Mouse (Mus musculus): Measurements from ENCODE around the gene G430095P16Rik. TPM values are rescaled to one million over a fixed set of nuclear protein-coding genes. Genes with fewer than 3 reads are reported as not detected.

The G430095P16Rik gene
- polyA plus RNA-seq, 1 experiment from 2014 or later: 1.5 TPM

- ATAC-seq (no peak), DNase-seq (ENCODE audit: low spot score) (peak; percentile 36)
- 4% methylated on average over 44 of the region's 45 CpGs for WGBS
- Histone ChIP-seq H3K9ac (ENCODE audit: low read length) (peak overlapping the region; percentile 75), H3K4me1 (ENCODE audit: control insufficient read depth, insufficient read depth, low read length) (peaks cover 43% of the 10 kb centered on the region), H3K27me3 (replicated peaks; ENCODE audit: control insufficient read depth, insufficient read depth, low read length) (peaks cover 40% of the 10 kb centered on the region), H3K9me3 (replicated peaks; ENCODE audit: control insufficient read depth, low read length) (no peaks in the 10 kb centered on the region), H3K4me2 (ENCODE audit: low read length) (peak overlapping the region; percentile 52), H3K36me3 (ENCODE audit: control insufficient read depth, insufficient read depth, low read length) (peaks cover 25% of the 10 kb centered on the region), H3K27ac (ENCODE audit: low read depth, low read length) (peak overlapping the region; percentile 96), H3K4me3 (ENCODE audit: low read depth, low read length) (peak overlapping the region; percentile 19)
Measured at GRCm38 (mm10) chr8:84706610-84707266, 16.1 kb upstream of the G430095P16Rik start.

DNA sequence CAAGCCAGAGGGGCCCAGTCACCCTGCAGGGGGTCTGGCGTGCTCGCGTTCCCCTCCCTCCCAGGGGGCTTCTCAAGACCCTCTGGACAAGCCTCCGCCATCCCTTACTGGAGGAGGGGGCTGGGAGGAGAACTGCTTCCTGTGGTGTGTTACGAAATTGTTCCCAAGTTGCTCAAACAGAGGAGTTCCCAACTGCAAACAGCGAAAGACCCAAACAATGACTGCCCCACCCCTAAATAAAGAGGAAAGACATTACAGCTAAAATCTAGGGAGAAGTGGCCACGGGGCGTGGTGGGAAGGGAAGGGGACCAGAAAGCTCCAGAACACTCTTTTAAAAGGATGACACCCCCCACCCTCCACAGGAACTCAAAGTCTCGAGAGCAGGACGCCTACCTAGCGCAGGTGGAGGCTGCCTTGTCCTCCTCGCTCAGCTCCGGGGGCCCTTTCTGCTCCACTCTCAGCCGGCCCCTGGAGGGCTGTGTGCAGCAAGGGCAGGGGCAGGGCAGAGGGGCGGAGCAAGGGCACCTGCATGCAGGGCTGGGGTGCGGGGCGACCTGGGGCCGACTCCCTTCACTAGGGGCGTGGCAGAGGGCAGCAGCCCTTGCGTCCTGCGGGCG, 15.4 kb upstream of the G430095P16Rik start:
- ATAC-seq (no peak), DNase-seq (ENCODE audit: low spot score) (no peak)
- no peaks in the 10 kb centered on the region for H3K9me3 ChIP-seq (replicated peaks; ENCODE audit: control insufficient read depth, low read length)
- peak overlapping the region; percentile 96 for H3K27ac ChIP-seq (ENCODE audit: low read depth, low read length)
- H3K4me2 ChIP-seq (ENCODE audit: low read length): peak overlapping the region; percentile 52
- H3K9ac ChIP-seq (ENCODE audit: low read length): peak overlapping the region; percentile 75
- peak overlapping the region; percentile 19 for H3K4me3 ChIP-seq (ENCODE audit: low read depth, low read length)
- H3K4me1 ChIP-seq (ENCODE audit: control insufficient read depth, insufficient read depth, low read length): peaks cover 46% of the 10 kb centered on the region
- H3K36me3 ChIP-seq (ENCODE audit: control insufficient read depth, insufficient read depth, low read length): peaks cover 25% of the 10 kb centered on the region
- 13% methylated on average over 22 of the region's 22 CpGs for WGBS
- H3K27me3 ChIP-seq (replicated peaks; ENCODE audit: control insufficient read depth, insufficient read depth, low read length): peaks cover 34% of the 10 kb centered on the region

GRCm38 (mm10) chr8:84708071-84708541, 14.7 kb upstream of the G430095P16Rik start:
- H3K4me3 ChIP-seq (ENCODE audit: low read depth, low read length): peak overlapping the region; percentile 19
- no peak for DNase-seq (ENCODE audit: low spot score)
- 10% methylated on average over 15 of the region's 15 CpGs for WGBS
- ATAC-seq: no peak
- peak overlapping the region; percentile 75 for H3K9ac ChIP-seq (ENCODE audit: low read length)
- peaks cover 47% of the 10 kb centered on the region for H3K4me1 ChIP-seq (ENCODE audit: control insufficient read depth, insufficient read depth, low read length)
- H3K36me3 ChIP-seq (ENCODE audit: control insufficient read depth, insufficient read depth, low read length): peaks cover 22% of the 10 kb centered on the region
- peak overlapping the region; percentile 96 for H3K27ac ChIP-seq (ENCODE audit: low read depth, low read length)
- peak overlapping the region; percentile 52 for H3K4me2 ChIP-seq (ENCODE audit: low read length)
- H3K27me3 ChIP-seq (replicated peaks; ENCODE audit: control insufficient read depth, insufficient read depth, low read length): peaks cover 27% of the 10 kb centered on the region
- no peaks in the 10 kb centered on the region for H3K9me3 ChIP-seq (replicated peaks; ENCODE audit: control insufficient read depth, low read length)

GRCm38 (mm10) chr8:84708774-84709475, 13.9 kb upstream of the G430095P16Rik start:
- H3K4me3 ChIP-seq (ENCODE audit: low read depth, low read length): no peak overlapping the region
- peaks cover 22% of the 10 kb centered on the region for H3K27me3 ChIP-seq (replicated peaks; ENCODE audit: control insufficient read depth, insufficient read depth, low read length)
- H3K4me1 ChIP-seq (ENCODE audit: control insufficient read depth, insufficient read depth, low read length): peaks cover 53% of the 10 kb centered on the region

DNA sequence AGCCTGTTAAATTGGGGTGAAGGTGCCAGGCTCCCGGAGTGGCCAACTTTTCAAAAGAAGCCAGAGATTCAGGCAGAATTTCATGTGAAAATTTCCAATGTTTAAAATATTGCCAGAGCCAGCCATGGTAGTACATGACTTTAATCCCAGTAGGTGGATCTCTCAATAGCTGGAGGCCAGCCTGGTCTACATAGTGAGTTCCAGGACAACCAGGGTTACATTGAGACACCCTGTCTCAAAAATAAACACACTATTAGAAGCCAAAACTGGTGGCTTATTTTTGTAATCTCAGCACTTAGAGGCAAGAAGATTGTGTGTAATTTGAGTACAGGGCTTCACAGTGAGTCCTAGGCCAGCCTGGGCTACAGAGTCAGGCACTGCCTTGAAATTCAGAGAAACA, 12.9 kb upstream of the G430095P16Rik start:
- Histone ChIP-seq H3K4me2 (ENCODE audit: low read length) (no peak overlapping the region), H3K9ac (ENCODE audit: low read length) (peak overlapping the region; percentile 37; the same call in 1 of the 2 replicates), H3K4me1 (ENCODE audit: control insufficient read depth, insufficient read depth, low read length) (peaks cover 58% of the 10 kb centered on the region), H3K27me3 (replicated peaks; ENCODE audit: control insufficient read depth, insufficient read depth, low read length) (peaks cover 16% of the 10 kb centered on the region; the same call in 1 of the 2 replicates), H3K27ac (ENCODE audit: low read depth, low read length) (peak overlapping the region; percentile 96), H3K9me3 (replicated peaks; ENCODE audit: control insufficient read depth, low read length) (no peaks in the 10 kb centered on the region), H3K4me3 (ENCODE audit: low read depth, low read length) (no peak overlapping the region), H3K36me3 (ENCODE audit: control insufficient read depth, insufficient read depth, low read length) (peaks cover 30% of the 10 kb centered on the region; the same call in 1 of the 2 replicates)
- no peak for DNase-seq (ENCODE audit: low spot score)
- ATAC-seq: no peak
- 71% methylated on average over 1 of the region's 1 CpGs for WGBS

More at GRCm38 (mm10) chr8:84708774-84709475, 13.9 kb upstream of the G430095P16Rik start:
- ATAC-seq: peak; percentile 75
- peaks cover 27% of the 10 kb centered on the region for H3K36me3 ChIP-seq (ENCODE audit: control insufficient read depth, insufficient read depth, low read length)
- WGBS: 2% methylated on average over 12 of the region's 12 CpGs
- H3K4me2 ChIP-seq (ENCODE audit: low read length): no peak overlapping the region
- peak overlapping the region; percentile 75; the same call in 1 of the 2 replicates for H3K9ac ChIP-seq (ENCODE audit: low read length)
- no peaks in the 10 kb centered on the region for H3K9me3 ChIP-seq (replicated peaks; ENCODE audit: control insufficient read depth, low read length)
- peak overlapping the region; percentile 96 for H3K27ac ChIP-seq (ENCODE audit: low read depth, low read length)
- peak; percentile 97 for DNase-seq (ENCODE audit: low spot score)

DNA sequence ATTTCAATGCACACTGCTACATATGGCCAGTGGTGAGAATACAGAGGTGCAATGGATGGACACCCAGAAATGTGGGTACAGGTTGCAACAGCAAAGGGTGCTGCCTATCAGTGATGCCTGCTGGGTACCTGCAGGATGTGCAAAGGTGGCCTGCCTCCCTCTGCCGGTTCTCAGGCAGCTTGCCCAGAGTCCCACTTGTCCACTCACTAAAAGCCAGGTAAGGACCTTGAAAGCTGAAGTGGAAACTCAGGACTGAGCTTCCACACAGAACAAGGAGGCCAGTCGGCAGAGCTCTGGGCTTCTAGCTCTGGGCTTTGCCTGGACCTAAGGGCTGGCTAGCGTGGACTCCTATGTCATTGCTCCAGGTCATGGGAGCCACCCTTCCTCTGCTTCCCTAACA, 11.5 kb upstream of the G430095P16Rik start:
- Histone ChIP-seq H3K27me3 (replicated peaks; ENCODE audit: control insufficient read depth, insufficient read depth, low read length) (peaks cover 19% of the 10 kb centered on the region; the same call in 1 of the 2 replicates), H3K4me1 (ENCODE audit: control insufficient read depth, insufficient read depth, low read length) (peaks cover 67% of the 10 kb centered on the region), H3K4me2 (ENCODE audit: low read length) (peak overlapping the region; percentile 16; the same call in 1 of the 2 replicates)

GRCm38 (mm10) chr8:84711933-84712758, 10.7 kb upstream of the G430095P16Rik start:
- Histone ChIP-seq H3K27ac (ENCODE audit: low read depth, low read length) (peak overlapping the region; percentile 96), H3K36me3 (ENCODE audit: control insufficient read depth, insufficient read depth, low read length) (peaks cover 41% of the 10 kb centered on the region), H3K4me2 (ENCODE audit: low read length) (peak overlapping the region; percentile 16; the same call in 1 of the 2 replicates), H3K27me3 (replicated peaks; ENCODE audit: control insufficient read depth, insufficient read depth, low read length) (peaks cover 17% of the 10 kb centered on the region; the same call in 1 of the 2 replicates), H3K4me1 (ENCODE audit: control insufficient read depth, insufficient read depth, low read length) (peaks cover 69% of the 10 kb centered on the region), H3K4me3 (ENCODE audit: low read depth, low read length) (no peak overlapping the region), H3K9ac (ENCODE audit: low read length) (peak overlapping the region; percentile 50), H3K9me3 (replicated peaks; ENCODE audit: control insufficient read depth, low read length) (no peaks in the 10 kb centered on the region)
- ATAC-seq (peak; percentile 85), DNase-seq (ENCODE audit: low spot score) (peak; percentile 95)
- 5% methylated on average over 10 of the region's 11 CpGs for WGBS

More for the DNA sequence above, 11.5 kb upstream of the G430095P16Rik start:
- WGBS: 32% methylated on average over 3 of the region's 3 CpGs
- H3K27ac ChIP-seq (ENCODE audit: low read depth, low read length): peak overlapping the region; percentile 96
- H3K4me3 ChIP-seq (ENCODE audit: low read depth, low read length): no peak overlapping the region
- ATAC-seq: no peak
- no peak for DNase-seq (ENCODE audit: low spot score)
- no peaks in the 10 kb centered on the region for H3K9me3 ChIP-seq (replicated peaks; ENCODE audit: control insufficient read depth, low read length)
- H3K9ac ChIP-seq (ENCODE audit: low read length): peak overlapping the region; percentile 50
- H3K36me3 ChIP-seq (ENCODE audit: control insufficient read depth, insufficient read depth, low read length): peaks cover 35% of the 10 kb centered on the region

DNA sequence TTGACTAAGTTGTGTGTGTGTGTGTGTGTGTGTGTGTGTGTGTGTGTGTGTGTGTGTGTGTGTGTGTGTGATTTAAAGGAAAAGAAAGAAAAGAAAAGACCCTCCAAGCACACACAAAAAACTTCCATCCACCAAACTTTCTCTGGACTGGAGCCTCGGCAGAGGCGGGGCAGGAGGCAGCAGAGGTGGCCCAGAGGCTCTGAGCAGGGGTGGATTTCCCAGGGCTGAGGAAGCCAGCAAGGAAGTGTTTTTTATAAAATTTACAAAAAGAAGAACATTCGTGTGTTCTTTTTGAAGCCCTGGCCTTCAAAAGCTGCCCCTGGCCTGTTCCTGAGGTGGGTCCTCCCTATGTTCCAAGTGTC, 10.1 kb upstream of the G430095P16Rik start:
- H3K9me3 ChIP-seq (replicated peaks; ENCODE audit: control insufficient read depth, low read length): no peaks in the 10 kb centered on the region
- peak overlapping the region; percentile 96 for H3K27ac ChIP-seq (ENCODE audit: low read depth, low read length)
- H3K4me3 ChIP-seq (ENCODE audit: low read depth, low read length): no peak overlapping the region
- H3K27me3 ChIP-seq (replicated peaks; ENCODE audit: control insufficient read depth, insufficient read depth, low read length): peaks cover 13% of the 10 kb centered on the region; the same call in 1 of the 2 replicates
- DNase-seq (ENCODE audit: low spot score): no peak
- 3% methylated on average over 3 of the region's 3 CpGs for WGBS
- peaks cover 64% of the 10 kb centered on the region for H3K4me1 ChIP-seq (ENCODE audit: control insufficient read depth, insufficient read depth, low read length)
- H3K36me3 ChIP-seq (ENCODE audit: control insufficient read depth, insufficient read depth, low read length): peaks cover 45% of the 10 kb centered on the region
- ATAC-seq: peak; percentile 25
- 0 out of 2 replicates have a peak overlapping the region, but pooled peaks have one; percentile 5 for H3K4me2 ChIP-seq (ENCODE audit: low read length)
- H3K9ac ChIP-seq (ENCODE audit: low read length): peak overlapping the region; percentile 51

All from forebrain, embryonic 14.5 days (tissue).